Mouse (Mus musculus) liver, embryonic 14.5 days (tissue): ENCODE results near the gene Exog. TPM values are rescaled to one million over a fixed set of nuclear protein-coding genes. Genes with fewer than 3 reads are reported as not detected.

Experiments
- ATAC-seq: fragments of 200-750 bp; cut with Nextera tagmentation; 2 replicates; pipeline ENCODE4 v1.8.0; 2017; ENCODE audit warnings: moderate number of reproducible peaks, mild to moderate bottlenecking, moderate library complexity; ENCODE audit not compliant: insufficient read depth
- DNase-seq, 3 experiments: peaks; one replicate each; pipeline ENCODE4 v3.0.0-alpha.2; 2012 to 2013; ENCODE audit warnings: low read depth in 3 of 3, low spot score in 3 of 3
- H3K27ac ChIP-seq: fragments of 300-500 bp; sonication (generic); 2 replicates; pipeline ENCODE4 v1.5.1; 2014; ENCODE audit warnings: moderate library complexity, mild to moderate bottlenecking, control low read depth, inconsistent platforms
- H3K27me3 ChIP-seq: fragments of 300-500 bp; sonication (generic); 2 replicates; pipeline ENCODE4 v1.6.1; 2014; ENCODE audit warnings: mild to moderate bottlenecking, low read length, moderate library complexity; ENCODE audit not compliant: control insufficient read depth, insufficient read depth
- H3K36me3 ChIP-seq: fragments of 300-500 bp; sonication (generic); replicated peaks from 2 replicates; pipeline ENCODE4 v1.6.1; 2014; ENCODE audit warnings: low read depth; ENCODE audit not compliant: control insufficient read depth, insufficient read depth
- H3K4me1 ChIP-seq, 2 experiments: fragments of 200-500 bp in 1 of 2; fragments of 300-500 bp in 1 of 2; sonication (generic) in 1 of 2; replicated peaks; 2 replicates each; pipeline ENCODE4 v1.6.1; 2012 to 2014; ENCODE audit warnings: antibody characterized with exemption in 1 of 2, inconsistent platforms in 1 of 2, low read length in 1 of 2; ENCODE audit not compliant: control insufficient read depth in 2 of 2, insufficient read depth in 2 of 2
- H3K4me2 ChIP-seq: fragments of 300-500 bp; sonication (generic); 2 replicates; pipeline ENCODE4 v1.6.1; 2014; ENCODE audit warnings: low read depth, mild to moderate bottlenecking, control low read depth, moderate library complexity
- H3K4me3 ChIP-seq, 2 experiments: fragments of 200-500 bp in 1 of 2; fragments of 300-500 bp in 1 of 2; sonication (generic) in 1 of 2; 2 replicates each; pipeline ENCODE4 v1.5.1; 2012 to 2014; ENCODE audit warnings: low read depth in 2 of 2, low read length in 2 of 2, mild to moderate bottlenecking in 2 of 2, control low read depth in 1 of 2, inconsistent platforms in 1 of 2, moderate library complexity in 1 of 2; ENCODE audit not compliant: insufficient read depth in 1 of 2
- H3K9ac ChIP-seq: fragments of 300-500 bp; sonication (generic); replicated peaks from 2 replicates; pipeline ENCODE4 v1.6.1; 2014; ENCODE audit warnings: mild to moderate bottlenecking, control low read depth, moderate library complexity
- H3K9me3 ChIP-seq: fragments of 300-500 bp; sonication (generic); 2 replicates; pipeline ENCODE4 v1.6.1; 2016; ENCODE audit warnings: low read length, mixed read lengths; ENCODE audit not compliant: control insufficient read depth
- CTCF ChIP-seq: IDR thresholded peaks from 2 replicates; pipeline ENCODE4 v1.5.1; 2016; ENCODE audit warnings: antibody characterized with exemption, low read depth, control low read depth
- EP300 ChIP-seq: IDR thresholded peaks from 2 replicates; pipeline ENCODE4 v1.6.1; 2016; ENCODE audit warnings: antibody characterized with exemption, low read depth
- WGBS: fragments of 180-500 bp; shearing (Covaris S2); extraction: QIAGEN DNeasy Blood & Tissue Kit; methylation state at CpG from one replicate; pipeline ENCODE4 v1.1.7; 2014; ENCODE audit not compliant: insufficient replicate concordance; 5-methylcytosine and 5-hydroxymethylcytosine counted together
- polyA plus RNA-seq, 2 experiments: library from polyadenylated mRNA; depleted of rRNA in 1 of 2; stranded (reverse) in 1 of 2; unstranded in 1 of 2; fragments of >200 nt; fragmentation: Nextera tagmentation in 1 of 2; extraction: Ambion mirVana in 1 of 2; gene quantifications; 2 replicates each; pipeline versions ENCODE4 v1.2.1 to v1.2.3; 2012 to 2014

Exog gene
- polyA plus RNA-seq, 2 experiments: 2.4 to 6.0 TPM

DNA sequence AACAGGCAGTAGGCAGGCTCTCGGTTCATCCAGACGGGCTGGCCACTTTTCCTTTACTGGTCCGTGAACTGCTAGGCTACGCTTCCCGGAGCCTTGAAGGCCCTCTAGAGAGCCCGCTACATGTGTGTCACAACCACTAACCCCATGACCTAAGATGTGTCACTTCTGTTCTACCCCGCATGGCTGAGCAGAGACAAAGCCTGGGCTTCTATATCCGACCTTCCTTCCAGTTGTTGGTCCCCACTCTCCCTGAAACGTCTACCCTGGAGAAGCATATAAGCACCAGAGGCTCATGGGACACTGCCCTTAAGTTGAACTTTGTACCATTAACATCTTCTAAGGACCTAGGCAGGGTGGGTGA is 53.5 kb downstream of the Exog start:
- H3K9me3 ChIP-seq: no peaks in the 10 kb centered on the region
- H3K4me1 ChIP-seq: no peaks in the 10 kb centered on the region
- H3K4me2 ChIP-seq: no peak overlapping the region
- ATAC-seq: no peak
- H3K9ac ChIP-seq: no peak overlapping the region
- WGBS: 66% methylated on average over 9 of the region's 9 CpGs
- no peak for DNase-seq
- H3K27me3 ChIP-seq: no peaks in the 10 kb centered on the region
- no peak overlapping the region for H3K27ac ChIP-seq
- no peaks in the 10 kb centered on the region for H3K36me3 ChIP-seq
- no peak for TF ChIP-seq EP300
- no peak for TF ChIP-seq CTCF
- no peak overlapping the region for H3K4me3 ChIP-seq

DNA sequence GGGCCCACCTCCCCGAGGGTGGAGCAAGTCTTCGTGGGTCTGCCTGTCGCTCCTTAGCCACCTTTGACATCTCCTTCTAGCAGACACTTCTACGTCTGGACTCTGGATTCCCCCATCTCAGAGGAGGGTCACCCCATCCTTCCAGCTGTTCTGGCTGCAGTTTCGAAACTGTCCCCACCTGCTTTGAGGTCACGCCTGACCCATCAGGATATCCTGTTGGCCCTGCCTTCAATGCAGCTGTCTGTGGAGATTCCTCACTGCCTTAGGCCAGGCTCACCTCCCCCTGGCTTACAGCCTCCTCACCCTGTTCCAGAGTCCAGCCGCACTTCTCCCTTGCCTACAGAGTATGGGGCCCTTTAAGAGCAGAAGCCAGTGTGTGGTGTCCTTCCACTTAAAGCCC is 54.1 kb downstream of the Exog start:
- no peak overlapping the region for H3K9ac ChIP-seq
- TF ChIP-seq EP300: no peak
- no peak for TF ChIP-seq CTCF

DNA sequence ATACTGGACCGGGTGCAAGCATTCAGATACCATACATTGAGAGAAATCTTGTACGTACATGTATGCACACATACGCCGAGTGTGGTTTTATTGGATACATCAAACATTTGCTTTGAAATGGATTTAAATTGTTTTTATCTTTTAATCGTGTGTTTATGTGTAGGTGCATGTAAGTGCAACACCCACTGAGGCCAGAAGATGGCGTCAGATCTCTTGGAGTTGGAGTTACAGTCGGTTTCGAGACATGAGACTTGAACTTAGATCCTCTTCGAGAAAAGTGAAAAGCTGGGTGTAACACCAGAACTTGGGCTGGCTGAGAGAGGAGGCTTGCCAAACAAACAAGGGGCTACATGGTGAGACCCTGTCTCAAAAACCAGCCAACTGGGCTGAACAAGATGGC is 58.9 kb downstream of the Exog start:
- no peaks in the 10 kb centered on the region for H3K27me3 ChIP-seq
- H3K9me3 ChIP-seq: no peaks in the 10 kb centered on the region; the same call in 1 of the 2 replicates
- H3K36me3 ChIP-seq: no peaks in the 10 kb centered on the region
- no peaks in the 10 kb centered on the region for H3K4me1 ChIP-seq
- DNase-seq (no peak), ATAC-seq (no peak)
- no peak overlapping the region for H3K4me2 ChIP-seq
- WGBS: 71% methylated on average over 9 of the region's 9 CpGs
- TF ChIP-seq EP300 (no peak), CTCF (no peak)
- H3K27ac ChIP-seq: no peak overlapping the region
- H3K9ac ChIP-seq: no peak overlapping the region
- no peak overlapping the region for H3K4me3 ChIP-seq

More for the DNA sequence above, 54.1 kb downstream of the Exog start:
- no peaks in the 10 kb centered on the region for H3K36me3 ChIP-seq
- DNase-seq (no peak), ATAC-seq (no peak)
- no peak overlapping the region for H3K27ac ChIP-seq
- WGBS: 38% methylated on average over 7 of the region's 7 CpGs
- H3K9me3 ChIP-seq: no peaks in the 10 kb centered on the region
- H3K4me3 ChIP-seq: no peak overlapping the region
- no peaks in the 10 kb centered on the region for H3K27me3 ChIP-seq
- no peak overlapping the region for H3K4me2 ChIP-seq
- H3K4me1 ChIP-seq: no peaks in the 10 kb centered on the region

DNA sequence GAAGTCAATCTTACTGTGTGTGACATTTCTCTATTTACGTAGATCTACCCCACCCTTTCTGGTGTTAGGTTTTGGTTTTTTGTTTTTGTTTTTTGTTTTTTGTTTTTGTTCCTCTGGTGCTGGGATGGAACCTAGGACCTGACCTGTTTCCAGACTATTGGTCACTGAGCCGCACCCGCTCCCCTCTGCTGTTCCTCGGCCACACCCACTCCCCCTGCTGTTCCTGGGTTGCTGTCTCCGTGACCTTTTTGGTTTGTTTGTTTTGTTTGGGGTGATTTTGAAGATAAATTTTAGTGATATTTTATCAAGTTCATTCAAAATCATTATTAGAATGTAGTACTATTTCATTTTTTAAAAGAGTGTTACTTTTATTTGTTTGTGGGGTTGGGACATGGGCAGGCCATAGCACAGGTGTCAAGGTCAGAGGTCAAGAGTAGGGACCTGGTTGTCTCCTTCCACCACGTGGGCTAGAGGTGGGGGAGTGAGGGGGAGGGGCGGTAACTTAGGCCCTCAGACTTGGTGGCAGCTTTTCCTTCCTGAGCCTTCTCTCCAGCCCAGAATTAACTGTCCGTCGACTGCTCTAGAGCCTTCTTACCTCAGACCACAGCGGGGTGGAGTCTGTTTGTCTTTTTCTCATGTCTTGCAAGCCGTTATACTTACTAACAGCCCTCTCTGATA is 60.4 kb downstream of the Exog start:
- H3K4me1 ChIP-seq: no peaks in the 10 kb centered on the region
- no peak overlapping the region for H3K27ac ChIP-seq
- H3K9ac ChIP-seq: no peak overlapping the region
- H3K27me3 ChIP-seq: no peaks in the 10 kb centered on the region
- DNase-seq (no peak), ATAC-seq (no peak)
- H3K4me3 ChIP-seq: no peak overlapping the region
- 44% methylated on average over 11 of the region's 11 CpGs for WGBS
- TF ChIP-seq CTCF (no peak), EP300 (no peak)
- H3K4me2 ChIP-seq: no peak overlapping the region
- H3K9me3 ChIP-seq: no peaks in the 10 kb centered on the region; the same call in 1 of the 2 replicates
- no peaks in the 10 kb centered on the region for H3K36me3 ChIP-seq

DNA sequence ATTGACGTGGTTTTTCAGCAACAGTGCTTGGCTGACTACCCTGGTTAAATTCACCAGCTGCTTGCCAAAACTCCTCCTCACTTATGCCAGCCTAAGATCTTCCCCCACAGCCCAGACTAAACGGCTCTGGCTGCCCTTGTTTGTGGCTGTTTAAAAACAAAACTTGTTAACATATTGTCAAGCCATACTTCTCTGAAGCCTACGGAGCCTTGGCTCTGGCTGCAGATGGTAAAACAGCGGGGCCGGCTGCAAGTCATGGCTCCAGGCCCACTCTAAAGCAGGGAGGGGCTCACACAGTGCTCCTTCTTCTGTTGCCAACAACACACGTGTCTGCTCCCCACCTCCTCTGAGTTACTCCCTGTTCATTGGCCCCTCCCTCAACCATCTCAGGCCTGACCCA is 66.2 kb downstream of the Exog start:
- Histone ChIP-seq H3K36me3 (no peaks in the 10 kb centered on the region), H3K4me2 (no peak overlapping the region), H3K9ac (no peak overlapping the region), H3K4me1 (no peaks in the 10 kb centered on the region), H3K27ac (no peak overlapping the region), H3K9me3 (no peaks in the 10 kb centered on the region; the same call in 1 of the 2 replicates), H3K4me3 (no peak overlapping the region), H3K27me3 (no peaks in the 10 kb centered on the region)
- no peak for ATAC-seq
- TF ChIP-seq EP300 (no peak), CTCF (no peak)
- WGBS: 60% methylated on average over 6 of the region's 6 CpGs
- no peak for DNase-seq
